Mouse (Mus musculus) neural tube, embryonic 14.5 days (tissue): ENCODE data around the gene Aire. TPM values are rescaled to one million over a fixed set of nuclear protein-coding genes. Genes with fewer than 3 reads are reported as not detected.
A peak's percentile ranks its signal among the peaks of the same experiment; 100 is the strongest.

Experiments used
- ATAC-seq: fragments of 200-750 bp; cut with Nextera tagmentation; 2 replicates; pipeline ENCODE4 v1.8.0; 2017; ENCODE audit warnings: low read depth, mild to moderate bottlenecking, moderate TSS enrichment, moderate library complexity
- H3K27ac ChIP-seq: fragments of 300-500 bp; sonication (generic); 2 replicates; pipeline ENCODE4 v1.5.1; 2014; ENCODE audit warnings: low read depth, mild to moderate bottlenecking, control low read depth, low read length, moderate library complexity, mixed read lengths
- H3K27me3 ChIP-seq: fragments of 300-500 bp; sonication (generic); 2 replicates; pipeline ENCODE4 v1.6.1; 2014; ENCODE audit warnings: low read length; ENCODE audit not compliant: control insufficient read depth, insufficient read depth
- H3K36me3 ChIP-seq: fragments of 300-500 bp; sonication (generic); 2 replicates; pipeline ENCODE4 v1.6.1; 2014; ENCODE audit warnings: low read length, mixed read lengths; ENCODE audit not compliant: control insufficient read depth, insufficient read depth
- H3K4me1 ChIP-seq: fragments of 300-500 bp; sonication (generic); 2 replicates; pipeline ENCODE4 v1.6.1; 2014; ENCODE audit warnings: low read length; ENCODE audit not compliant: control insufficient read depth, insufficient read depth
- H3K4me2 ChIP-seq: fragments of 300-500 bp; sonication (generic); 2 replicates; pipeline ENCODE4 v1.6.1; 2014; ENCODE audit warnings: mild to moderate bottlenecking, low read depth, low read length, control low read depth
- H3K4me3 ChIP-seq: fragments of 300-500 bp; sonication (generic); 2 replicates; pipeline ENCODE4 v1.5.1; 2014; ENCODE audit warnings: low read depth, low read length, control low read depth, mixed read lengths
- H3K9ac ChIP-seq: fragments of 300-500 bp; sonication (generic); replicated peaks from 2 replicates; pipeline ENCODE4 v1.6.1; 2014; ENCODE audit warnings: low read depth, mild to moderate bottlenecking, control low read depth, low read length, mixed read lengths
- H3K9me3 ChIP-seq: fragments of 300-500 bp; sonication (generic); 2 replicates; pipeline ENCODE4 v1.6.1; 2016; ENCODE audit warnings: low read length; ENCODE audit not compliant: control insufficient read depth
- WGBS: fragments of 180-500 bp; shearing (Covaris S2); extraction: QIAGEN DNeasy Blood & Tissue Kit; methylation state at CpG from one replicate; pipeline ENCODE4 v1.1.7; 2014; 5-methylcytosine and 5-hydroxymethylcytosine counted together
- polyA plus RNA-seq: library from polyadenylated mRNA; unstranded; fragments of >200 nt; fragmentation: Nextera tagmentation; extraction: Ambion mirVana; gene quantifications from 2 replicates; pipeline ENCODE4 v1.2.1, GENCODE M21; 2014

The Aire gene
- 0.21 TPM in 2 replicates for polyA plus RNA-seq

DNA sequence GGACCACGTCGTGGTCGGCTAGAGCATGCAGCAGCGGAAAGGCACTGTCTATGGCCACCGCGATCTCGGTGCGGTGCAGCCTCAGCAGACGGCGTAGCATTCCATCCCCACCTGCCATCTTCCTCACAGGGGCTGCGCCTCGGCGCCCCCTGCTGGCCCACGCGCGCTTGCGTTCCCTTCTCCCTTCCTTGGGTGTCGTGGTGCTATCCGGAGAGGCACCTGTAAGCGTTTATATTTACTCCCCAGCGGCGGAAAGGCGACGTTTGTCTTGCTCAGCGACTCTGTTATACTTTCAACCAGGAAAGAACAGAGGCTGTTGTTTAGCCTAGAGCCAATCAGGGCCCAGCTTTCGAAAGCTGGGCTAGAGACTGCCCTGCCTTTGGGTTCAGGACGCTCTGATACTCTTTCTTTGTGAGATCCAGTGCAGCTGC, at the start of gene Aire:
Aire (minus strand) TSS at position 205 of the 431 bp plus-strand sequence.
- H3K27me3 ChIP-seq = no peaks in the 10 kb centered on the region
- peak within 1 kb of the TSS; percentile 16; the same call in 1 of the 2 replicates for H3K4me3 ChIP-seq
- no peak within 1 kb of the TSS for H3K9ac ChIP-seq
- no peaks in the 10 kb centered on the region for H3K9me3 ChIP-seq
- H3K36me3 ChIP-seq = no peaks in the 10 kb centered on the region
- peak within 1 kb of the TSS; percentile 42 for H3K4me2 ChIP-seq
- H3K4me1 ChIP-seq = no peaks in the 10 kb centered on the region
- no peak within 1 kb of the TSS for H3K27ac ChIP-seq
- WGBS = 1% methylated on average over 27 of the region's 27 CpGs
- ATAC-seq = peak; percentile 76

DNA sequence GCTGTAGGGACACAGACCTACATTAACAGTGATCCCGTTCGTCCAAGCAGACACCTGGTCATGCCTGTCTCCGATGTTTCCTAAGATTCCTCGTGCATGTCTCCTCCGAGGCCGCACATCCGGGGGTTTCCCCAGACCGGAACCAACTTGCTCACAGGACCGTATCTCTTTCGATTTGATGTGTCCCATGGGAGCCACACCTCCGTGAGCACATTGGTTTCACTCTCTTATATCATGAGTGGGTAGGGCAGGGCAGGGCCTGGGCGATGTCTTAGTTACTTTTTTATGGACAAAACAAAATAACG, 49.3 kb upstream of the Aire start:
- H3K27ac ChIP-seq = no peak overlapping the region
- H3K9ac ChIP-seq = no peak overlapping the region
- WGBS = 90% methylated on average over 13 of the region's 13 CpGs

DNA sequence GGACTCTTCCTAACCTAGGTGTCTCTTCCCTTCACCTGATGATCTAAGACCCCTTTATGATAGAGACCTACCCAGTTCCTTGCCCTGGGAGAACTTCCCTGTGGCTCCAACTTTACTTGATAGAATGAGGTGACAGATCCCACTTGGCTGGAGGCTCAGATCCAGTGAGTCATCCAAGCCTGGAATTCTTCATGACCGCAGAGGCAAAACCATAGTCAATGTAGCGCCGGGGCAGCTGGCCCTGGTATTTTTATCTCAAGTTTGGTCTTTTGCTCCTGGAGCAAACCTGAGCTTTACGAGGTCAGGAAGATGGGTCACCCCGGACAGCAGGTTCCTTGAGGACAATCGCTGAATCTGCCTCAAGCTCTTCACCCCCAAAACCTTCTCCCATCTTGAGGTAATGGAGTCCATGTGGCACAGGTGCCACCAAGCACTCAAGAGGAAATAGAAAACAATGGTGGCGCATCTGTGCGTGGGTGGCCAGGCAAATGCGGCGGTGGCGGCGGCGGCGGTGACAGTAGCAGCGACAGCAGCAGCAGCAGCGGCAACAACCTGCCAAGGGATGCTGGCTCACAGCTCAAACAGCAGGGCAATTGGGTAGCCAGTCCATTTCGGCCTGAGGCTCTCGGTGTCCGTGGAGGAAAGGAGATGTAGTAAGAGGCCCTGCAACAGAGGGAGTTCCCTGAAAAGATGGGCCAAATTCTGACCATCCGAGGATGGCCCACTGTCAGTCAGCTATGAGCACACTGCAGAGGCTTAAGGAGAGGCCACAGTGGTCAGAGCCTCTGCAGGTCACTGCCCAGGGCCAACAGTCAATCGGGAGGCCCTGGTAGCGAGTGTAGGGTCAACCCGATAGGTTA, 48.7 kb upstream of the Aire start:
- WGBS = 91% methylated on average over 23 of the region's 23 CpGs
- Histone ChIP-seq H3K27ac (no peak overlapping the region), H3K27me3 (no peaks in the 10 kb centered on the region), H3K36me3 (no peaks in the 10 kb centered on the region), H3K4me1 (no peaks in the 10 kb centered on the region), H3K4me2 (no peak overlapping the region), H3K9me3 (no peaks in the 10 kb centered on the region), H3K9ac (no peak overlapping the region), H3K4me3 (no peak overlapping the region)
- no peak for ATAC-seq

More for the DNA sequence above, 49.3 kb upstream of the Aire start:
- no peak overlapping the region for H3K4me2 ChIP-seq
- no peaks in the 10 kb centered on the region for H3K27me3 ChIP-seq
- no peak for ATAC-seq
- no peaks in the 10 kb centered on the region for H3K4me1 ChIP-seq
- H3K36me3 ChIP-seq = no peaks in the 10 kb centered on the region
- no peak overlapping the region for H3K4me3 ChIP-seq
- no peaks in the 10 kb centered on the region for H3K9me3 ChIP-seq

DNA sequence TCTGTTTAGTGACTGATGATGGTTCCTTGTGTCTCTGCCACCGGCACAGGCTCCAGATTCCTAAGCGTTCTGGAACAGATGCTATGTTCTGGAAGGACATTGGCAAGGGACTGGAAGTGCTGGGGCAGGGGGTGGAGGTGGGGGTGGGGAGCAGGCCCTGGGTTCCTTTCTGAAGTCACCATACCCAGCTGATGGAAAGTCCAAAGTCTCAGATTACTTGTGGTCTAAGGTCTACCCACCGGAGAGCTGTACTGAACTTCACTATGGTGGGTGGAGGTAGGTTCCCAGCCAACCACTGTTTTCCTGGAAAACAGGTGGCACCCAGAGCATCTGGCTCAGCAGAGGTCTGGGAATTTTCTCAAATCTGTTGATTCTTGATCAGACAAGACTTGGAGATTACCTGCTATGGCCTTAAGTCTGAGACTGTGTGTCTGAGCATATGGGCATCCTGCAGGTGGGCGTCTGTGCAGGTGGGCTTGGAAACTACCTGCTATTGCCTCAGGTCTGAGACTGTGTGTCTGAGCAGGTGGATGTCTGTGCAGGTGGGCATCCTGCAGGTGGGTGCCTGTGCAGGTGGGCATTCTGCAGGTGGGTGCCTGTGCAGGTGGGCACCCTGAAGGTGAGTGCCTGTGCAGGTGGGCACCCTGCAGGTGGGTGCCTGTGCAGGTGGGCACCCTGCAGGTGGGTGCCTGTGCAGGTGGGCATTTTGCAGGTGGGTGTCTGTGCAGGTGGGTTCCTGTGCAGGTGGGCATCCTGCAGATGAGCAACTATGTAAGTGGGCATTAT, 47.5 kb upstream of the Aire start:
- Histone ChIP-seq H3K9me3 (no peaks in the 10 kb centered on the region), H3K36me3 (no peaks in the 10 kb centered on the region), H3K27ac (no peak overlapping the region), H3K9ac (no peak overlapping the region), H3K4me2 (no peak overlapping the region), H3K4me3 (no peak overlapping the region), H3K4me1 (no peaks in the 10 kb centered on the region), H3K27me3 (no peaks in the 10 kb centered on the region)
- ATAC-seq = no peak
- 88% methylated on average over 4 of the region's 4 CpGs for WGBS

DNA sequence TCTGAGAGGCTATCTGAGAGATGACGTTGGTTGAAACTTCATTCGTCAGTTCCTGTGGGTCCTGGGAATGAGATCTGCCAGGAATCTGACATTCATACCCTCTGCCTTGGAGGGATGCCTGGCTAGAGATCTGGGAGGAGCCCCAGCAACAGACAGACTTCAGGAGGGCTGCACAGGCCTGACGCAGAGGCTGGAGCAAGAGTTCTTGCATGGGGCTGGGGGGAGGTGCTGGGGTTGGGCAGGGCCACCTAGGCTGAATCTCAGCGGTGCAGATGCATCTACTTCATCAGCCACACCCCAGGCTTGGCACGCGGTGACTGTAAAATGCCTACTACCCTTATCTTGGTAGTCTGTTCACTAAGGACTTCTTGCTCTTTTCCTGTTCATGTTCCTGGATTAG, 46.8 kb upstream of the Aire start:
- Histone ChIP-seq H3K9ac (no peak overlapping the region), H3K4me2 (no peak overlapping the region), H3K4me3 (no peak overlapping the region), H3K27me3 (no peaks in the 10 kb centered on the region), H3K27ac (no peak overlapping the region), H3K9me3 (no peaks in the 10 kb centered on the region), H3K36me3 (no peaks in the 10 kb centered on the region), H3K4me1 (no peaks in the 10 kb centered on the region)
- WGBS = 63% methylated on average over 6 of the region's 6 CpGs
- ATAC-seq = no peak

DNA sequence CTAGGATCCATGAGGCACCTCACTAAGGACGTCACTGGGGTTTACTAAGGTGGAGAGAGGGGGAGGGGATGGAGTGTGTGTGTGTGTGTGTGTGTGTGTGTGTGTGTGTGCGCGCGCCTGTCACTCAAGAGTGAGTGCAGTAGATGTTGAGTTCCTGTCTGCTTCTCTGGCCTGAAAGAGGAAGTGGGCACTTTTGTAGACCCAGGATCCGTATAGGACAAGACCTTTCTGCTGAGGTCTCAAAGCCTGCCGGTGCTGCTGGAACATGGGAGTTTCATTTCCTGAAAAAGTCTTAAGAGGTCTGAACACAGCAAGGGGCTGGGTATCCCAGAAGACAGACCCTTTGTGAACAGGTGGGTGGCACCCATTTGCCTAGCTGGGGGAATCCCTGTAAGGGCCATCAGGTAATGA, 43.7 kb upstream of the Aire start:
- Histone ChIP-seq H3K27me3 (no peaks in the 10 kb centered on the region), H3K4me2 (no peak overlapping the region), H3K4me1 (no peaks in the 10 kb centered on the region), H3K27ac (no peak overlapping the region), H3K4me3 (no peak overlapping the region), H3K9ac (no peak overlapping the region), H3K9me3 (no peaks in the 10 kb centered on the region), H3K36me3 (no peaks in the 10 kb centered on the region)
- WGBS = 84% methylated on average over 6 of the region's 6 CpGs
- no peak for ATAC-seq

DNA sequence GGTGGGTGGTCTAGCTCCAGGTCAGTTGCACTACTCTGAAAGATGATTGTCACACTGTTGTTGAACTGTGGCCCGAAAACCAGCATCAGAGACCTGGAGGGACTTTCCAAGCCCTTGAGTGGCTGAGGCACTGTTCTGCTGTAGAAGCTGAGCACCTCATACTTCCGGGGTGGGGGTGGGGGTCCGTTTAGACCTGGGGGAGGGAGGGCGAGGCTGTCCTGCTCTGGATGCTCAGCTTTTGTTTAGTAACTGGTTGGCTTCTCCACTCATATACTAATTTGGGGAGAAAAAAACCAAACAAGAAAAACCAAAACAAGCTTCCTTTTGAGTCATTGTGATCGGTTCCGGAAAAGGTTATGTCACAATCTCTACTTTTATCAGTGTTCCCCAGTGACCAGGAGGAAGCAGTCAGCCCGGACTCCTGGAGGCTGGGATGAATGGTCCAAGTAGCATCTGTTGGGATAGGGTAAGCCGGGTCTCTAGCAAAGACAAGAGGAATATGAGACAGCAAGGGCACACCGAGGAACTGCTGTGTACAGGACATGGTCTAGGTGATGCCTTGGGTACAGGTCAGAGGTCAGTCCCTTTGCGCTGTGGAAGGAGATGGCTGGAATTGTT, 43.1 kb upstream of the Aire start:
- Histone ChIP-seq H3K9me3 (no peaks in the 10 kb centered on the region), H3K4me1 (no peaks in the 10 kb centered on the region), H3K4me3 (no peak overlapping the region), H3K4me2 (no peak overlapping the region), H3K9ac (no peak overlapping the region), H3K36me3 (no peaks in the 10 kb centered on the region), H3K27me3 (no peaks in the 10 kb centered on the region), H3K27ac (no peak overlapping the region)
- WGBS = 84% methylated on average over 10 of the region's 10 CpGs
- ATAC-seq = no peak

DNA sequence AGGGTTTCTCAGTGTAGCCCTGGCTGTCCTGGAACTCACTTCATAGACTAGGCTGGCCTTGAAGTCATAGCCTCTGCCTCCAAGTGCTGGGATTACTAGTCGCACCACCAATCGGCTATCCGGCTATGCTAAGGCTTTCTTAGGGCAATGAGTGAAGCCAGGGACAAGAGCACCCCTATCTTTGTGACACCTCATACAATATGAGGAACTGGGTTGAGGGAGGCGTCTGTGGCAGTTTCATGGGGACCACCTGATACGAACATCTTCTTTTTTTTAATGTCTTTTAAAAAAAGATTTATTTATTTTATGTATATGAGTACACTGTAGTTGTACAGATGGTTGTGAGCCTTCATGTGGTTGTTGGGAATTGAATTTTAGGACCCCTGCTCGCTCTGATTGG, 42.3 kb upstream of the Aire start:
- Histone ChIP-seq H3K4me2 (no peak overlapping the region), H3K4me3 (no peak overlapping the region), H3K9ac (no peak overlapping the region), H3K27me3 (no peaks in the 10 kb centered on the region), H3K27ac (no peak overlapping the region), H3K36me3 (no peaks in the 10 kb centered on the region), H3K9me3 (no peaks in the 10 kb centered on the region), H3K4me1 (no peaks in the 10 kb centered on the region)
- 93% methylated on average over 6 of the region's 6 CpGs for WGBS
- no peak for ATAC-seq

DNA sequence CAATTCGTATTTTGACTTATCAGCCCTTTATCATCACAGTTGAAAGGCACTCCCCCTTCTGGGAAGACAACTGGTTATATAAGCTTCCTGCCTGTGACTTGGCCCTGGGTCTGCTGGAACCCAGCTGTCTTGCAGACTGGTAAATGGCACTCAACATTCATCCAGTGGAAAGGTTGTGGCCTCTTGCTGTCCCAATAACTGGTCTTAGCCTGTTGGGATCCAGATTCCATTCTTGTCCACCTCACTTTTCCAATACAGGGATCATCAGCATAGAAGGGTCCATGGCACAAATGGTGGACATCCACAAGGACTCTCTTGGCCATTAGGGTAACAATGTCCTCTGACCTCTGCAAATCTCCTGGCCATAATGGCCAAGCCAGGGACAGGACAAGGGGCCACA, 40.7 kb upstream of the Aire start:
- Histone ChIP-seq H3K4me3 (no peak overlapping the region), H3K9ac (no peak overlapping the region), H3K36me3 (no peaks in the 10 kb centered on the region), H3K27me3 (no peaks in the 10 kb centered on the region), H3K27ac (no peak overlapping the region), H3K9me3 (no peaks in the 10 kb centered on the region), H3K4me2 (no peak overlapping the region), H3K4me1 (no peaks in the 10 kb centered on the region)
- no peak for ATAC-seq
- 72% methylated on average over 1 of the region's 1 CpGs for WGBS
